Mouse (Mus musculus) heart, postnatal 4 days (tissue): ENCODE data around the gene Cryge. TPM values are rescaled to one million over a fixed set of nuclear protein-coding genes. Genes with fewer than 3 reads are reported as not detected.

Experiments
- DNase-seq: peaks from one replicate; pipeline ENCODE4 v3.0.0; 2021
- total RNA-seq, 2 experiments: library from RNA; stranded (reverse); gene quantifications; 2 replicates each; pipeline ENCODE4 v1.2.3; 2021

Cryge gene
- total RNA-seq, 2 experiments from 2014 or later: not detected

- DNase-seq: peak; percentile 73
Measured at GRCm38 (mm10) chr1:65010153-65010552, 40.8 kb downstream of the Cryge start.

- no peak for DNase-seq
Measured at GRCm38 (mm10) chr1:65005575-65005974, 45.4 kb downstream of the Cryge start.

GRCm38 (mm10) chr1:65004526-65004925 lies 46.4 kb downstream of the Cryge start:
- DNase-seq: no peak

Other genes with a start within 250 kb of the Cryge start
- 10 to 100 TPM in 1 of 2 experiments, 1 to 10 TPM in 1; 8.3 to 10.2 TPM for gene Plekhm3, start 94.3 kb downstream of the Cryge start, total RNA-seq
- gene Akr1cl, start 18.4 kb downstream of the Cryge start, total RNA-seq: under 1 TPM; 0.52 to 0.55 TPM
- gene Crygd, start 12.3 kb upstream of the Cryge start, total RNA-seq: not detected
- not detected for gene Crygc, start 22.5 kb upstream of the Cryge start, total RNA-seq
- gene Crygb, start 31.1 kb upstream of the Cryge start, total RNA-seq: not detected
- not detected for gene Cryga, start 52.2 kb upstream of the Cryge start, total RNA-seq
- not detected for gene Gm28845, start 68.4 kb upstream of the Cryge start, total RNA-seq
- not detected for gene D630023F18Rik, start 72.1 kb upstream of the Cryge start, total RNA-seq
- 10 to 100 TPM; 41.2 to 43.5 TPM for gene Idh1, start 135.4 kb upstream of the Cryge start, total RNA-seq
- 10 to 100 TPM; 17.2 to 18.1 TPM for gene Pikfyve, start 135.5 kb upstream of the Cryge start, total RNA-seq
- not detected for gene Pth2r, start 230.9 kb upstream of the Cryge start, total RNA-seq